Mouse (Mus musculus): Measurements from ENCODE around the gene Gm597. TPM values are rescaled to one million over a fixed set of nuclear protein-coding genes. Genes with fewer than 3 reads are reported as not detected.

Gene Gm597
- total RNA-seq (2022): not detected

GRCm38 (mm10) chr1:28780152-28780551 is at the start of gene Gm597:
Gm597 (minus strand) TSS chr1:28780252.
- DNase-seq (ENCODE audit: low spot score in 2 of 2): no peak

GRCm38 (mm10) chr1:28807689-28808088 is 27.6 kb upstream of the Gm597 start:
- DNase-seq (ENCODE audit: low spot score in 2 of 2): no peak

- DNase-seq (ENCODE audit: low spot score in 2 of 2): no peak
Observed at GRCm38 (mm10) chr1:28806618-28807017, 26.6 kb upstream of the Gm597 start.

DNA sequence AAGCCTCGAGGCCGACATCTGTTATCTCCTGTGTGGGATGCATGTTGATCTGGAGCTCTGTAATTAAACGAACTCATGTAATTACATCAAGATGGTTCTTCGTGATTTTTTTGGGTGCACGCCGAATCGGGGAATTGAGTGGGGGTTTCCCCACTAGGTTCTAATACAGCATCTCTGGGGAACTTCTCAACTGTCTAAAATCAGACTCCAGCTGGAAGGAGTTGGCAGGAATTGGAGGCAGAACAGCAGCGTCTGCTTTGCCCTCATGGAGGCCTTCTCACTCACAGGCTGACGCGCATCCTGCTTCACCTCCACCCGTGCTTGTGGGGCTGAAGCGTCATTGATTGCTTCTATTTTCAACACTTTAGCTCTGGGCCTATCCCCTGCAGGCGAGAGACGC is 20.8 kb upstream of the Gm597 start:
- no peak for DNase-seq (ENCODE audit: low spot score in 2 of 2)

Measured in gastrocnemius, adult 8-10 months (tissue).